Mouse (Mus musculus) liver, embryonic 14.5 days (tissue): ENCODE data around the gene Dner.

Experiments
- CTCF ChIP-seq: IDR thresholded peaks from 2 replicates; pipeline ENCODE4 v1.5.1; 2016; ENCODE audit warnings: antibody characterized with exemption, low read depth, control low read depth
- EP300 ChIP-seq: IDR thresholded peaks from 2 replicates; pipeline ENCODE4 v1.6.1; 2016; ENCODE audit warnings: antibody characterized with exemption, low read depth

- TF ChIP-seq CTCF (no peak), EP300 (no peak)
Measured at GRCm38 (mm10) chr1:84556546-84557511, 139.2 kb downstream of the Dner start.
